Mouse (Mus musculus): Measurements from ENCODE around the gene Dolpp1.

DNA sequence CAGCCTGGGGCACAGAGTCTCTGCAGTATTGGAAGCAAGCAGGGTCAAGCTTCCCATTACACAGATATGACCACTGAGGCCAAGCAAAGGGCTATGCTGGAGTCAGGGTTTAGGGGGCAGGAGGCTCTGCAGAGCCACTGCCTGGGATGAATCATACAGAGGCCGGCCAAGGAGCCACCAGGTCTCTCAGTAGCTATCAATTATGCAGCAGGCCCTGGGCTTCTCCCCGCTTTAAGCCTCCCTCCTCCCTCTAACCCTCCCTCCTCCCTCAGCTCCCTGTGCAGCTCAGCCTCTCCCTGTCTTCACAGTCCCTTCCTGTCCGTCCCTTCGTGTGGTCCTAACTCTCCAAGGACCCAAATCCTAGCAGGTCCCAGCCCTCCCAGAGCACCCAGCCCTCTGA is 35.8 kb upstream of the Dolpp1 start:
- TF ChIP-seq CTCF (IDR thresholded peaks at IDR 0.05; ENCODE audit: extremely low read depth, insufficient read length, insufficient replicate concordance, low read depth, low read length) (no peak), POLR2A (IDR thresholded peaks at IDR 0.05; ENCODE audit: low read depth, low read length) (no peak)

All from small intestine, adult 2 months (tissue).